Mouse (Mus musculus) embryonic facial prominence, embryonic 14.5 days (tissue): Measurements from ENCODE around the gene Aldh18a1. TPM values are rescaled to one million over a fixed set of nuclear protein-coding genes. Genes with fewer than 3 reads are reported as not detected.
A peak's percentile ranks its signal among the peaks of the same experiment; 100 is the strongest.

Source experiments
- ATAC-seq: fragments of 200-750 bp; cut with Nextera tagmentation; 2 replicates; pipeline ENCODE4 v1.8.0; 2017; ENCODE audit warnings: low read depth, moderate number of reproducible peaks, moderate TSS enrichment
- DNase-seq: peaks from one replicate; pipeline ENCODE4 v3.0.0-alpha.2; 2015; ENCODE audit warnings: low spot score
- H3K27ac ChIP-seq: fragments of 300-500 bp; sonication (generic); replicated peaks from 2 replicates; pipeline ENCODE4 v1.5.1; 2014; ENCODE audit warnings: low read depth, mild to moderate bottlenecking, low read length, moderate library complexity
- H3K27me3 ChIP-seq: fragments of 300-500 bp; sonication (generic); replicated peaks from 2 replicates; pipeline ENCODE4 v1.6.1; 2014; ENCODE audit warnings: low read length; ENCODE audit not compliant: control insufficient read depth, insufficient read depth
- H3K36me3 ChIP-seq: fragments of 300-500 bp; sonication (generic); 2 replicates; pipeline ENCODE4 v1.6.1; 2014; ENCODE audit warnings: low read length, mixed read lengths; ENCODE audit not compliant: control insufficient read depth, insufficient read depth
- H3K4me1 ChIP-seq: fragments of 300-500 bp; sonication (generic); 2 replicates; pipeline ENCODE4 v1.6.1; 2014; ENCODE audit warnings: antibody characterized with exemption, low read length; ENCODE audit not compliant: control insufficient read depth, insufficient read depth
- H3K4me2 ChIP-seq: fragments of 300-500 bp; sonication (generic); 2 replicates; pipeline ENCODE4 v1.6.1; 2014; ENCODE audit warnings: low read depth, mild to moderate bottlenecking, low read length, moderate library complexity, mixed read lengths
- H3K4me3 ChIP-seq: fragments of 300-500 bp; sonication (generic); 2 replicates; pipeline ENCODE4 v1.5.1; 2014; ENCODE audit warnings: low read depth, mild to moderate bottlenecking, low read length
- H3K9ac ChIP-seq: fragments of 300-500 bp; sonication (generic); 2 replicates; pipeline ENCODE4 v1.6.1; 2014; ENCODE audit warnings: low read depth, mild to moderate bottlenecking, low read length, moderate library complexity, mixed read lengths
- H3K9me3 ChIP-seq: fragments of 300-500 bp; sonication (generic); 2 replicates; pipeline ENCODE4 v1.6.1; 2016; ENCODE audit warnings: low read length; ENCODE audit not compliant: control insufficient read depth
- WGBS: fragments of 180-500 bp; shearing (Covaris S2); extraction: QIAGEN DNeasy Blood & Tissue Kit; methylation state at CpG from one replicate; pipeline ENCODE4 v1.1.7; 2014; 5-methylcytosine and 5-hydroxymethylcytosine counted together
- polyA plus RNA-seq: library from polyadenylated mRNA; unstranded; fragments of >200 nt; fragmentation: Nextera tagmentation; extraction: Ambion mirVana; gene quantifications from 2 replicates; pipeline ENCODE4 v1.2.1, GENCODE M21; 2014

Gene Aldh18a1
- polyA plus RNA-seq, 1 experiment from 2014 or later: 62.5 TPM

DNA sequence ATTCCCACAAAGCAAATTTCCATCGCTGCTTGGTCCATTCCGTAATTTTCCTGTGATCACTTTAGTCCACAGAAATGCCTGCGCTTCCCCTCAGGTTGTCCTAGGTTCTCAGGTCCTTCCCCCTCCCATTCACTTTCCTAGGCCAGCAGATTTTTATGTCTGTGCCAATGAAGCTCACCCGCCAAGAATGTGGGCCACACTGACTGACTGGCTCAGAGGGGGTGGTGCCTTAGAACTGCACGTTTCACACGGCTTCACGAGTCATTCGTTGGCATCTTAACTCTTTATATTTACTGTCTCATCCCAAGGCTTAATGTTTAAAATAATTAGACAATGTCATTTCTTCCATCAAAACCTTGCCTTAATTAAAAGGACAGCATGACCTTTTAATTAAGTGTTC lies 7.6 kb upstream of the Aldh18a1 start:
- H3K36me3 ChIP-seq: peaks cover 25% of the 10 kb centered on the region; the same call in 1 of the 2 replicates
- DNase-seq: no peak
- no peaks in the 10 kb centered on the region for H3K4me1 ChIP-seq
- no peaks in the 10 kb centered on the region for H3K27me3 ChIP-seq
- H3K9ac ChIP-seq: no peak overlapping the region
- no peak overlapping the region for H3K4me3 ChIP-seq
- WGBS: 83% methylated on average over 8 of the region's 8 CpGs
- no peak overlapping the region for H3K27ac ChIP-seq
- H3K9me3 ChIP-seq: no peaks in the 10 kb centered on the region
- H3K4me2 ChIP-seq: no peak overlapping the region
- no peak for ATAC-seq

DNA sequence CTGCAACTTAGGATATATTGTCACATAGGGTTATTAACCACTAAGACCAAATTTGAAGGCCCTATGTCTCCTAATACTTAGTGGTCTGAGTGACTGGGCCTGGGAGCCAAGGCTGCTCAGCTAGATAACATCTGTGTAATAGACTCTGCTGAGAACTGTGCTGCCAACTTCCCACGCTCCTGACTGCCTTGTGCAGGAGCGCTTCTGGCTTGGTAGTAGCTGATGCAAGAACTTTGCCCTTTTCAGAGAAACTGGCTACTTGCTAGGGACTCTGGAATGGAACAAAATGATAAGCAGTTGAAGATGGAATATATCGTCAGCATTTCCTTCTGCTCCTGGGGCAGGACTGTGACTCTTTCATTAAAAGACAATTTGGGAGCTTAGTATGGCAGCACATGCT lies 7.0 kb upstream of the Aldh18a1 start:
- no peaks in the 10 kb centered on the region for H3K9me3 ChIP-seq
- no peaks in the 10 kb centered on the region for H3K27me3 ChIP-seq
- H3K4me1 ChIP-seq: no peaks in the 10 kb centered on the region
- H3K4me2 ChIP-seq: no peak overlapping the region
- 86% methylated on average over 3 of the region's 3 CpGs for WGBS
- H3K36me3 ChIP-seq: peaks cover 25% of the 10 kb centered on the region; the same call in 1 of the 2 replicates
- ATAC-seq: no peak
- DNase-seq: no peak
- H3K27ac ChIP-seq: no peak overlapping the region
- H3K9ac ChIP-seq: no peak overlapping the region
- no peak overlapping the region for H3K4me3 ChIP-seq

DNA sequence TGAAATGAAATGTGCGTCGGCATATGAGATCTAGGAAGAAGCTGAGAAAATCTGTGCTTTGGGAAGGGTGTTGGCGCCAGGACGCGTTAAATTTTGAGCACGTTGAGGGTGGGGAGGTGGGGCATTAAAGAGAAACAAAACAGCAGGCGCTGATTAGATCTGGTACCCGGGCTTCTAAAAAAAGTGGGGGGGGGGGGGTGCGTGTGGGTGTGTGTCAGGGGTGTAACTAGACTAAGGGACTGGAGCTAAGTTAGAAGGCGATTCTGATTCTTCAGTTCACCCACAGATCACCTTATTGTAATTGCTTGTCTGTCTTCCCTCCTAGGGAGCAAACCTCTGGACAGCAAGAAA lies 1.2 kb upstream of the Aldh18a1 start:
- peak overlapping the region; percentile 79 for H3K4me2 ChIP-seq
- WGBS: under 1% methylated on average over 9 of the region's 10 CpGs
- no peak for DNase-seq
- no peaks in the 10 kb centered on the region for H3K9me3 ChIP-seq
- no peaks in the 10 kb centered on the region for H3K27me3 ChIP-seq
- peak overlapping the region; percentile 73 for H3K27ac ChIP-seq
- peaks cover 14% of the 10 kb centered on the region for H3K36me3 ChIP-seq
- no peak for ATAC-seq
- H3K4me3 ChIP-seq: peak overlapping the region; percentile 72
- H3K9ac ChIP-seq: peak overlapping the region; percentile 59
- peaks cover 10% of the 10 kb centered on the region for H3K4me1 ChIP-seq

DNA sequence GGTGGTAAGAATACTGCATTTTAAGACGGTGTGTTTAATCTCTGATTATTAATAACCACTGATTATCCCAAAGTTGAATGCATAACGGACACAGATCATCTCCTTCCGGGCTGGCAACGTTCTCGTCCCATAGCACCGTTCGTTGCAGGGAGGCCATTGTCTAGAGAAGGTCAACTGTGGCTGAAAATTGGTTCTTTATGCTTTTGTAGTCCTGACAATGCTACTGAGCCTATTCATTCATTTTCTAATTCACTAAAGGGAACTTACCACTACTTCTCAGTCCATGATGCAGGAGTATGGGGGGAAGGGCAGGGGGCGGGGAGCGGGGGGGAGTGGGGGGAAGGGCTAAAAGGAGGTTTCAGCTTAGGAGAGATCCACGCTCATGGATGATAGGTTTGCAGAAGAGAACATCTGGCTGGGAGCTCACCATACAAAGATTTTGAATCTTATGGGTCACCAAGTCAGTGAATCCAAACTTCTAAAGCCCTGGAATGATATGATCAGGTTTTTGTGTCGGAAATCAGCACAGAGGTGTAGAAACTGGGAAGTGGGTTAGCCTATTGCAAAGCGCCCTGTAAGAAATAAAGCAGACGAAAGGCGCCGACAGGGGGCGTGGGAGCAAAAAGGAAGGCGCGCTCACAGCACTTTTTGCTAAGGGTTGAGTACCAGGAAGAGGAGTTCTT lies 725 bp upstream of the Aldh18a1 start:
- Histone ChIP-seq H3K9me3 (no peaks in the 10 kb centered on the region), H3K4me1 (peaks cover 10% of the 10 kb centered on the region), H3K27ac (peak overlapping the region; percentile 73), H3K4me2 (peak overlapping the region; percentile 79), H3K36me3 (peaks cover 12% of the 10 kb centered on the region), H3K9ac (peak overlapping the region; percentile 59), H3K27me3 (no peaks in the 10 kb centered on the region), H3K4me3 (peak overlapping the region; percentile 72)
- DNase-seq (peak; percentile 95), ATAC-seq (peak; percentile 73)
- under 1% methylated on average over 18 of the region's 18 CpGs for WGBS

DNA sequence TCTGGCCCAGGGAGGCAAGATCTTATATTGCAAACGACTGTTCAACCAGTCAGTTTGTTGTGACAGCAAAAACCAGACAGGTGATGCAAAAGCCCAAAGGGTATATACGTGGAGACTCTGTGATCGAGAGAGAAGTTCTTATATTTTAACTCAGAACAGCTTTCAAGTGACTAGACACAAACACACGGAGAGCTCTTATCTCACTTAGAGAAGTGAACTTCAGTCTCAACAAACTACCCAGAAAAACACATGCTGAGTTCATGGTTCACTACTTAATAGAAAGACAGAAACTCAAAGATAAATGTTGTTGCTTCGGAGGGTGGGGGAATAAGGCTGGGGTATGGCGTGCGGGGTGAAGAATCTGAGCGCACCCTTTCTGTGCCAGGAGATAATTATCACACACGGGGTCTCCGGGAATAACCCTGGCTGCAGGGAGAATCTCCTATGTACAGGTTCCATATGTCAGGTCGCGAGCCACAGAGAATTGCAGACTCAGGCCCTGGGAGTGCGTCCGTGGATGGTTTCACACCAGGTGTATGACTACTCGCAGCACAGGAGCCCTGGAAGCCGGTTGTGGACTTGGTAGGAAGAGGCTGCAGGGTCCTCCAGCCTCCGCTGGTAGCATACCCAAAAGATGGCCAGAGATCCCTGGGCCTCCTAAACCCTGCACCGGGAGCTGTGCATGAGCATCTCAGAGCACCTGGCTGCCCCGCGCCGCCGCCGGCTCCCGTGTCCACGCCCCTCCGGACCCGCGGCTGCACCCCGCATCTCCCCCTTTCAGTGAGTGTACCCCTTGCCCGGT lies 571 bp downstream of the Aldh18a1 start:
- 3% methylated on average over 22 of the region's 30 CpGs for WGBS
- Histone ChIP-seq H3K4me1 (peaks cover 10% of the 10 kb centered on the region), H3K36me3 (peaks cover 22% of the 10 kb centered on the region), H3K4me3 (peak overlapping the region; percentile 72), H3K9ac (peak overlapping the region; percentile 73), H3K27ac (0 out of 2 replicates have a peak overlapping the region, but pooled peaks have one; percentile 8), H3K9me3 (no peaks in the 10 kb centered on the region), H3K4me2 (peak overlapping the region; percentile 79), H3K27me3 (no peaks in the 10 kb centered on the region)
- ATAC-seq (peak; percentile 62), DNase-seq (peak; percentile 27)

DNA sequence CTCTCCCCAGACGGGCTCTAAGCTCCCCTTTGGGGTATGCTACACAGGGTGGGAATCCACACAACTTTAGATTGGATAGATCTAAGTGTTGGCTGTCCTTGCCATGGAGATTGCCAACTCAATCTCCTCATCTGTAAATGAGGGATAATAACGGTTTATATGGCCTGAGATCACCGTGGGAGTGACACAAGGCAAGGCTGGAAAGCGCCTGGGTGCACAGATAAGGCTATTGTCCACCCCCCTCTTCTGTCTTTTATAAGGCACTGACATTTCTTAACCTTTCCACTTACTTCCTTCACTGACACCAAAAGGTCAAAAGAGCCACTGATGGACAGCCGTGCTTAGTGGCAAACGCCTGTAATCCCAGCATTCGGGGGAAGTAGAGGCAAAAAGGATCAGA lies 1.4 kb downstream of the Aldh18a1 start:
- H3K9ac ChIP-seq: no peak overlapping the region; the same call in 1 of the 2 replicates

DNA sequence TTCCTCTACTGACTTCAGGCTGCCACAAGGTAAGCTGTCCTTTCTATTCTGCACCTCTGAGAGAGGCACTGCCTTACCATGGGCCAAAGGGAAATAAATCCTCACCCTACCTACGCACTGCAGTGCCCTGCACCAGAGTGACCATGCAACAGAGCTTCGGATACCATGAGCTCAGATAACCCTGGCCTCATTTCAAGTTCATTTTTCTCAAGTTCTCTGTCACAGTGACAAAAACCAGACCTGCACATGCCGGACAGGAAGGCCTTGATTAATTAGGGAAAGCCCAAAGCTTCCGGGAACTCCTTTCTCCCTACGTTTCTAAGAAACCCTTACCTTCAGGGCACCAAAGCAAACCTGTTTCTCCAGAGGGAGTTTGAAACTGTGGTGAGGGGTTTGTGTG lies 6.6 kb downstream of the Aldh18a1 start:
- peaks cover 3% of the 10 kb centered on the region; the same call in 1 of the 2 replicates for H3K4me1 ChIP-seq
- DNase-seq (no peak), ATAC-seq (no peak)
- H3K36me3 ChIP-seq: peaks cover 77% of the 10 kb centered on the region
- WGBS: 74% methylated on average over 5 of the region's 5 CpGs
- H3K9ac ChIP-seq: no peak overlapping the region
- H3K4me2 ChIP-seq: no peak overlapping the region
- H3K27me3 ChIP-seq: no peaks in the 10 kb centered on the region
- H3K27ac ChIP-seq: no peak overlapping the region
- H3K9me3 ChIP-seq: no peaks in the 10 kb centered on the region
- H3K4me3 ChIP-seq: no peak overlapping the region

More for the DNA sequence above, 1.4 kb downstream of the Aldh18a1 start:
- 61% methylated on average over 7 of the region's 7 CpGs for WGBS
- Histone ChIP-seq H3K4me2 (peak overlapping the region; percentile 79), H3K36me3 (peaks cover 28% of the 10 kb centered on the region), H3K27me3 (no peaks in the 10 kb centered on the region), H3K27ac (no peak overlapping the region), H3K9me3 (no peaks in the 10 kb centered on the region), H3K4me1 (peaks cover 10% of the 10 kb centered on the region), H3K4me3 (peak overlapping the region; percentile 72)
- DNase-seq (no peak), ATAC-seq (no peak)

DNA sequence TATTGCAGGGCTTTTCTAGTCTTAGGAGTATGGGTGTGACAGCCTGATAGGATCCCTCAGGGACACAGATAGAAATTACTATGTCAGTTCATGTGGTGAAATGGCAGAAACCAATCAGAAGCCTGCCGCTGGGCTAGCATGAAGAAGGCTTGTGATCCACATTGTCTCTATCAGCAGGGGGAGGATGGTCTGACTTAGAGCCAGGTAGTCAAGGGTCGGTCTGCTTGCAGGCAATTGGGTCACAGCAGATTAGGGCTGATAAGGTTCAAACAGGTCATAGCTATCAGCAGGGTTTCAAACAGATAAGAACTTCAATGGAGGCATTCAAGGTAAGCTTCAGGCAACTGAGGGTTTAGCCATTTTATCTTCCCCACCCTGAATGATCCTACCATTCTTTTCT lies 7.4 kb downstream of the Aldh18a1 start:
- peaks cover 85% of the 10 kb centered on the region for H3K36me3 ChIP-seq
- no peak for ATAC-seq

More for the DNA sequence above, 7.4 kb downstream of the Aldh18a1 start:
- no peak for DNase-seq
- H3K4me2 ChIP-seq: no peak overlapping the region
- no peaks in the 10 kb centered on the region for H3K4me1 ChIP-seq
- 98% methylated on average over 2 of the region's 2 CpGs for WGBS
- no peak overlapping the region for H3K4me3 ChIP-seq
- no peak overlapping the region for H3K27ac ChIP-seq
- H3K27me3 ChIP-seq: no peaks in the 10 kb centered on the region
- no peak overlapping the region for H3K9ac ChIP-seq
- no peaks in the 10 kb centered on the region for H3K9me3 ChIP-seq
